Mouse (Mus musculus): ENCODE results near the gene Prrc2a.

Gene Prrc2a

GRCm38 (mm10) chr17:35190096-35190495, 25.4 kb upstream of the Prrc2a start:
- DNase-seq (ENCODE audit: low spot score in 2 of 2), result no peak

DNA sequence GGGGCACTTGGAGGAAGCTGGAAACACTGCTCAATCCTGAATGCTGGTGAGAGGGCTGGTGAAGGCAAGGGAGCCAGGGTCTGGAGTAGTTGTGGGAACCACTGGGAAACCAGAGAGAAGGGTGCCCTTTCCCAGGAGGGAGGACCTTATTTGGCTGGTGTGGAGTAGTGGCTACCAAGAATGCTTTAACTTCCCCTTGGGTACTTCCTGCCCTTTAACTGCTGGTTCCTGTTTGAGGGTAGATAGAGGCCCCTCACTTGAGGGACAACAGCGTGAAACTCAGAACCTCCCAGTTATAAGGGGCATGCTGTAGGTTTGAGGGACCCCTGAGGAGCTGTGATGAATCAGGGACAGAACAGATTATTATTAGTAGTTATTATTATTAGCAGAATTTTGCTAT, 24.5 kb upstream of the Prrc2a start:
- DNase-seq (ENCODE audit: low spot score in 2 of 2), result no peak

GRCm38 (mm10) chr17:35187959-35188610, 23.4 kb upstream of the Prrc2a start, which contains the start of gene Lst1:
Gene Lst1 (minus strand): TSS chr17:35188439.
- DNase-seq (ENCODE audit: low spot score in 2 of 2), result no peak

DNA sequence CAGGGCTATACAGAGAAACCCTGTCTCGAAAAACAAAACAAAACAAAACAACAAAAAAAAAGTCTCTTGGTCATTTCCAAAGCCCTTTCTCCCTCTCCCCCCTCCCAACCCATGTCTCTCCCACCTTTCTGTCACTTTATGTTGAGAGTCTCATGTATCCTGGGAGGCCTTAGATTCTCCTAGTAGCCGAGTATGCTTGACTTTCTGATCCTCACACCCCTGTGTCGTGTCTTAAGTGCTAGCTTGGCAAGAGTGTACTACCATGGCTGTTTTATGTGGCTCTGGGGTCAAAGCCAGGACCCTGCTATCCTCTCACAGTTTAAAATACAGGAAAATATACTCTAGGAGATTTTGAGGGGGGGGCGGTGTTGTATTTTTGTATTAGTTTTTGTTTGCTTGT, 22.6 kb upstream of the Prrc2a start:
- DNase-seq (ENCODE audit: low spot score in 2 of 2), result no peak

DNA sequence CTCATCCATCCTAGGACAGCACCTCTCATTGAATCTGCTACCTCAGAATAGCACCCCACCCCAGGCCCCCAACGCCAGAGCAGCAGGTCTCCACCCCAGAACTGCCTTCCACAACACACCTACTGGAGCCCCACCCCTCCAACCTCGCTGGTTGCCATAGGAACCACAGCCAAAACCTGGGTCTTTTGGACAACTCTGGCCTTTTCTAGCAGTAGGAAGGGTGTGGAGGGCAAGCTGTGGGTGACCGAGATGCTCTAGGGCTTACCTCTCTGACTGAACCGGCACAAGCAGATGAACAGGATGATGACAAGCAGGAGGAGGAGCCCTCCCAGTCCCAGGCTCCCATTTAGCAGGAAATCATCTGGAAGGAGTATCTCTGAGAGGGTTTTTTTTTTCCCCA, 22.0 kb upstream of the Prrc2a start:
- DNase-seq (ENCODE audit: low spot score in 2 of 2), result no peak

DNA sequence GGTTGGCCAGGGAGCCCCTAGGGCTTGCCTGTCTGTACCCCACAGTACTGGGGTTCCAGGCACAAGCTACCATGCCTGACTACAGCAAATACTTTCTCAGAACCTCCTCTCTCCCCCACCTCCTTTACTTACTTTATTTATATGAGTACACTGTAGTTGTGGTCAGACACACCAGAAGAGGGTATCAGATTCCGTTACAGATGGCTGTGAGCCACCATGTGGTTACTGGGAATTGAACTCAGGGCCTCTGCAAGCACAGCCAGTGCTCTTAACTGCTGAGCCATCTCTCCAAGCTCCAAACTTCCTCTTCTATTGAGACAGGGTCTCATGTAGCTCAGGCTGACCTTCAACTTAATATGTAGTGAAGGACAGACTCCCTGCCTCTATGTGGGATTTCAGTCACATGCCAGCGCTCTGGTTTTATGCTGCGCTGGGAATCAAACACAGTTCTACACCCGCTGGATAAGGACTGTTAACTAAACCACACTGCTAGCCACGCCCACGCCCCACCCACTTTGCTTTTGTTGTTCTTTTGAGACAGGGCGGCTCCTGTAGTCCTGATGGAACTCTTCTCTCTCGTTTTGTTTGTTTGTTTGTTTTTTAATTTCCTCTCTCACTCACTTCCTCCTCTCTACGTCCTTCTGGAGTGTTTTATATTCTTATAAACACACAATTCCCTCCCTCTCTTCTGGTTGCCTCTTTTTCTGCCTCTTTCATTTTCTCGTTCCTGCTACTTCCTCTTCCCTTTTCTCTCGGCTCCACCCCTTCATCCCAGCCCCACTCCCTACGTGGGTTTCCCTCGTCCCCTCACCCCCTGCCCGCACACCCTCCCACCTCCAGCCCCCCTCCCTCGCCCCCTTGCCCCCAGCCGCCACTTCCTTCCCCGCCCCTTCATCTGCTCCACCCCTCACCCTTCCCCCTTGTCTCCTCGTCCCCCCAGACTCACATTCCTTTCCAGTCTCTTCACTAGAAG, 21.2 kb upstream of the Prrc2a start:
- DNase-seq (ENCODE audit: low spot score in 2 of 2), result no peak

- DNase-seq (ENCODE audit: low spot score in 2 of 2), result no peak
Observed at GRCm38 (mm10) chr17:35180093-35180492, 15.4 kb upstream of the Prrc2a start.

DNA sequence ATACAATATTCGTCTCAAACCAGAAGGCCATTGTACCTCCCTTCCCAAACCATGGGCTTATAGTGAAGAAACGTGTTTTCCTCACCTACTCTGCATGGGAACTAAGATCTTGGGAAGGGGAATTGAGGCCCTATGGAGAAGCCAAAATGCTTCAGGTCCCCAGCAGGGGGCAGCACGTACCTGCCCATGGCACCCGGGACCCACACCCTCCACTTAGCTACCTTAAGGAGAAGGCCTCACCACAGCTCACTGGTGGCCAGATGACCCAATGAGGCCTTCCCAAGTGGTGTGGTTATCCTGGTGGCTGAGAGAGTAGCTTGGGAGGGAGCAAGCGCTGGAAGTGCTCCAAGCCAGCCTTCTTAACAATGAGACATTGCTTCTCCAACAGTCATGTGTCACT, 13.8 kb upstream of the Prrc2a start:
- no peak for DNase-seq (ENCODE audit: low spot score in 2 of 2)

GRCm38 (mm10) chr17:35175968-35176367, 11.3 kb upstream of the Prrc2a start, which contains the start of gene Aif1:
Gene Aif1 (minus strand): TSS chr17:35176068.
- no peak for DNase-seq (ENCODE audit: low spot score in 2 of 2)

DNA sequence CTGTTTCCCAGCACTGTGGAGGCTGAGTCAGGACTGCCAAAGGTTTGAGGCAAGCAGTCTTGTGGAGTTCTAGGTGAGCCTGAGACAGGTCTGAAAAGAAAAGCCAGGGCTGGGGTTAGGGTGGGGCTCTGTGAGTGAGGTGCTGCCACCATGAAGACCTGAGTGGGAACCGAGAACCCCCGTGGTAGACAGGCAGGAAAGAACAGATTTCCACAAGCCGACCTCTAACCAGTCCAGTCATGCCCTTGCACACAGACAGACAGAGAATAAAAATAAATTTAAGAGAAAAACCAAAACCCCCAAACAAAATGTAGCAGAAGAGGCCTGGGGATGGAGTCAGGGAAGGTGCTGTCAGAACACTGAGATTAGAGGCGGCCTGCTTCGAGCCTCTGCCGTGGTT, 10.7 kb upstream of the Prrc2a start:
- no peak for DNase-seq (ENCODE audit: low spot score in 2 of 2)

GRCm38 (mm10) chr17:35174201-35174977, 9.7 kb upstream of the Prrc2a start:
- no peak for DNase-seq (ENCODE audit: low spot score in 2 of 2)

GRCm38 (mm10) chr17:35173329-35173728, 8.6 kb upstream of the Prrc2a start:
- no peak for DNase-seq (ENCODE audit: low spot score in 2 of 2)

GRCm38 (mm10) chr17:35172445-35173234, 7.9 kb upstream of the Prrc2a start:
- DNase-seq (ENCODE audit: low spot score in 2 of 2), result no peak

GRCm38 (mm10) chr17:35168541-35169207, 4.0 kb upstream of the Prrc2a start:
- DNase-seq (ENCODE audit: low spot score in 2 of 2), result no peak

DNA sequence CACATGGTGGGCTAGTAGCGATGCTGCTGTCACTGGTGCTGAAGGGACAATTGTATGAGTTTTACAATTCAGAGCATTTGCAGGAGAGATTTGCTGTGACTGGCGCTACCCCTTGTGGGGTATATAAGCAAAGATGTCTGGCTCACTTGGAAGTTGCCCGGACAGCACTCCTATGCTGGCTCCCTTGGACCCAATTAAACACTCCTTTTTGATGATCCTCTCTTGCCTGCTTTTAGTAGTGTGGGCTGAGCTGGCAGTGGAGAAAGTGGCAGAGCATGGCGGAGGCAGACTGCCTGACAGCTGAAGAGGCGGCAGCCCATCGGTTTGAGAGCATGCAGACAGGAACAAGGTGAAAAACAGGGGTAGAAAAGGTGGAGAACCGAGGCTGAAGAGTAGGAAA, 3.1 kb upstream of the Prrc2a start:
- no peak for DNase-seq (ENCODE audit: low spot score in 2 of 2)

GRCm38 (mm10) chr17:35166352-35167035, 1.8 kb upstream of the Prrc2a start:
- DNase-seq (ENCODE audit: low spot score in 2 of 2), result peak in 1 of 2 experiments; percentile 45

GRCm38 (mm10) chr17:35165451-35166155, 906 bp upstream of the Prrc2a start:
- no peak for DNase-seq (ENCODE audit: low spot score in 2 of 2)

DNA sequence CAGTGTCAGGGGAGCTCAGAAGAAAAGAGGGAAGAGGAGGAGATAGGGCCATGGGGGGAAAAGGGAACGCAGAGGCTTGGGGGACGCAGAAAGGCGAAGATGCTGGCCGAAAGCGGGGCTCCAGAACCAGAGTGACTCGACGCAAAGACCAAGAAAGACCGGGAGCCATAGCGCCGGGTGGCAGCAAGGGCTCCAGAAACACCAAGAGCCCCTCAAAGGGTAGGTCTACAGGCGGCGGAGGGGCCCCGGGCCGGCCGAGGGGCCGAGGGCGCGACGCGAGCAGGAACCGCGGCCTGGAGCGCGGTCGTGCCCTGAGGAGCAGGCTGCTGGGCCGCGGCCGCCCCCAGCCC, 504 bp downstream of the Prrc2a start:
- DNase-seq (ENCODE audit: low spot score in 2 of 2), result no peak

- DNase-seq (ENCODE audit: low spot score in 2 of 2), result no peak
Observed at GRCm38 (mm10) chr17:35163326-35164081, 1.2 kb downstream of the Prrc2a start.
